Mouse (Mus musculus) kidney, embryonic 16.5 days (tissue): ENCODE measurements around the gene 1700001C19Rik. TPM values are rescaled to one million over a fixed set of nuclear protein-coding genes. Genes with fewer than 3 reads are reported as not detected.

Experiments used
- ATAC-seq: fragments of 200-750 bp; cut with Nextera tagmentation; 2 replicates; pipeline ENCODE4 v1.8.0; 2017; ENCODE audit warnings: moderate TSS enrichment; ENCODE audit not compliant: low FRiP score, low TSS enrichment
- H3K27ac ChIP-seq: fragments of 300-500 bp; sonication (generic); 2 replicates; pipeline ENCODE4 v1.5.1; 2014; ENCODE audit warnings: low read length
- H3K27me3 ChIP-seq: fragments of 300-500 bp; sonication (generic); 2 replicates; pipeline ENCODE4 v1.6.1; 2014; ENCODE audit warnings: low read length, control low read depth, mixed read lengths; ENCODE audit not compliant: insufficient read depth
- H3K36me3 ChIP-seq: fragments of 300-500 bp; sonication (generic); 2 replicates; pipeline ENCODE4 v1.6.1; 2014; ENCODE audit warnings: low read length, control low read depth, mixed read lengths; ENCODE audit not compliant: insufficient read depth
- H3K4me1 ChIP-seq: fragments of 300-500 bp; sonication (generic); 2 replicates; pipeline ENCODE4 v1.6.1; 2014; ENCODE audit warnings: low read length, control low read depth, mixed read lengths; ENCODE audit not compliant: insufficient read depth
- H3K4me2 ChIP-seq: fragments of 300-500 bp; sonication (generic); replicated peaks from 2 replicates; pipeline ENCODE4 v1.6.1; 2014; ENCODE audit warnings: low read depth, low read length
- H3K4me3 ChIP-seq: fragments of 300-500 bp; sonication (generic); 2 replicates; pipeline ENCODE4 v1.5.1; 2014; ENCODE audit warnings: mild to moderate bottlenecking, low read length
- H3K9ac ChIP-seq: fragments of 300-500 bp; sonication (generic); replicated peaks from 2 replicates; pipeline ENCODE4 v1.6.1; 2014; ENCODE audit warnings: low read length
- H3K9me3 ChIP-seq: fragments of 300-500 bp; sonication (generic); 2 replicates; pipeline ENCODE4 v1.6.1; 2016; ENCODE audit warnings: low read length, control low read depth
- WGBS: fragments of 180-500 bp; shearing (Covaris S2); extraction: QIAGEN DNeasy Blood & Tissue Kit; methylation state at CpG from one replicate; pipeline ENCODE4 v1.1.7; 2014; 5-methylcytosine and 5-hydroxymethylcytosine counted together
- polyA plus RNA-seq: library from polyadenylated mRNA; unstranded; fragments of >200 nt; fragmentation: Nextera tagmentation; extraction: Ambion mirVana; gene quantifications from 2 replicates; pipeline ENCODE4 v1.2.1, GENCODE M21; 2015

1700001C19Rik gene
- polyA plus RNA-seq, 1 experiment from 2014 or later, result not detected

DNA sequence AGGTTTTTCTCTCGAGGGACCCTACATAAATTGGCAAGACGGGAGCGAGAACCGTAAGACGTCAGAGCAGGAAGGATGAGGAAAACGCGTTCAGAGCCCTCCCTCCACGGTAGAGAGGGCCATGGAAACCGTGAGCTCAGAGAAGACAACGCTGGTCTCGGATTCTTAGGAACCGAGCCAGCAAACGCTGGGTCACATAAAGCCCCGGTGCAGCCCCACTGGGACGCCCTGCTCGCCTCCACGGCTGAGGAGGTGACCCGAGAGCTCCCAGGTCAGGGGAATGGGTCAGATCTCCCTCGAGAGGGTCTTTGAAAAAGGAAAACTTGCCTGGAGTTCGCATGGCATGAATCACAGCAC is 68.1 kb downstream of the 1700001C19Rik start:
- ATAC-seq, result peak; percentile 33; the same call in 1 of the 2 replicates
- WGBS, result 2% methylated on average over 20 of the region's 20 CpGs
- Histone ChIP-seq H3K27me3 (no peaks in the 10 kb centered on the region), H3K4me2 (peak overlapping the region; percentile 89), H3K4me3 (peak overlapping the region; percentile 86), H3K36me3 (peaks cover 13% of the 10 kb centered on the region), H3K4me1 (peaks cover 7% of the 10 kb centered on the region), H3K9me3 (no peaks in the 10 kb centered on the region), H3K27ac (0 out of 2 replicates have a peak overlapping the region, but pooled peaks have one; percentile 28), H3K9ac (peak overlapping the region; percentile 83)

- Histone ChIP-seq H3K27me3 (no peaks in the 10 kb centered on the region), H3K9me3 (no peaks in the 10 kb centered on the region), H3K4me2 (peak within 1 kb of the TSS; percentile 89), H3K9ac (peak within 1 kb of the TSS; percentile 83), H3K36me3 (peaks cover 10% of the 10 kb centered on the region), H3K4me3 (peak within 1 kb of the TSS; percentile 86), H3K27ac (0 out of 2 replicates have a peak within 1 kb of the TSS, but pooled peaks have one; percentile 28), H3K4me1 (peaks cover 7% of the 10 kb centered on the region)
- WGBS, result 4% methylated on average over 35 of the region's 35 CpGs
- ATAC-seq, result peak; percentile 84
Measured at GRCm38 (mm10) chr17:47368401-47369086, 68.6 kb downstream of the 1700001C19Rik start, which contains the start of gene Mrps10. Gene Mrps10 (plus strand): TSS chr17:47368887.

Other genes starting within 250 kb of the 1700001C19Rik start
- 80.0 and 83.3 TPM in 2 replicates for gene Mrps10, start 68.5 kb downstream of the 1700001C19Rik start, polyA plus RNA-seq
- 3.9 and 4.7 TPM in 2 replicates for gene Guca1b, start 52.0 kb downstream of the 1700001C19Rik start, polyA plus RNA-seq
- gene Guca1a, start 36.8 kb downstream of the 1700001C19Rik start, polyA plus RNA-seq, result 2.2 and 2.7 TPM in 2 replicates
- gene AI661453, start 761 bp downstream of the 1700001C19Rik start, polyA plus RNA-seq, result 1.5 and 2.5 TPM in 2 replicates
- 35.1 and 35.8 TPM in 2 replicates for gene Taf8, start 64.9 kb upstream of the 1700001C19Rik start, polyA plus RNA-seq
- 295 and 301 TPM in 2 replicates for gene Ccnd3, start 67.7 kb upstream of the 1700001C19Rik start, polyA plus RNA-seq
- 24.5 and 25.9 TPM in 2 replicates for gene Bysl, start 174.1 kb upstream of the 1700001C19Rik start, polyA plus RNA-seq
- 47.7 and 53.9 TPM in 2 replicates for gene Med20, start 174.2 kb upstream of the 1700001C19Rik start, polyA plus RNA-seq
- gene Gm20517, start 174.2 kb upstream of the 1700001C19Rik start, polyA plus RNA-seq, result 1.6 TPM in 2 replicates
- 3.7 and 5.3 TPM in 2 replicates for gene Usp49, start 193.3 kb upstream of the 1700001C19Rik start, polyA plus RNA-seq